Mouse (Mus musculus) lung, embryonic 14.5 days (tissue): ENCODE measurements at regions not wholly inside any gene's neighbourhood (a gene's known extent, or its start where the extent isn't known, plus 50 kb on each side); places are given as distances from the start of the nearest gene placed in this dataset.

ENCODE experiments used
- ATAC-seq: fragments of 200-750 bp; cut with Nextera tagmentation; 2 replicates; pipeline ENCODE4 v1.8.0; 2017; ENCODE audit warnings: mild to moderate bottlenecking, moderate TSS enrichment, moderate library complexity; ENCODE audit not compliant: insufficient read depth
- DNase-seq: peaks from one replicate; pipeline ENCODE4 v3.0.0-alpha.2; 2015
- H3K27ac ChIP-seq: fragments of 300-500 bp; sonication (generic); 2 replicates; pipeline ENCODE4 v1.5.1; 2014; ENCODE audit warnings: low read depth, mild to moderate bottlenecking, moderate library complexity
- H3K27me3 ChIP-seq: fragments of 300-500 bp; sonication (generic); 2 replicates; pipeline ENCODE4 v1.6.1; 2014; ENCODE audit warnings: low read length, control low read depth; ENCODE audit not compliant: insufficient read depth
- H3K36me3 ChIP-seq: fragments of 300-500 bp; sonication (generic); 2 replicates; pipeline ENCODE4 v1.6.1; 2014; ENCODE audit warnings: control low read depth; ENCODE audit not compliant: insufficient read depth
- H3K4me1 ChIP-seq: fragments of 300-500 bp; sonication (generic); 2 replicates; pipeline ENCODE4 v1.6.1; 2014; ENCODE audit warnings: antibody characterized with exemption, control low read depth; ENCODE audit not compliant: insufficient read depth
- H3K4me2 ChIP-seq: fragments of 300-500 bp; sonication (generic); 2 replicates; pipeline ENCODE4 v1.6.1; 2014; ENCODE audit warnings: mild to moderate bottlenecking
- H3K4me3 ChIP-seq: fragments of 300-500 bp; sonication (generic); 2 replicates; pipeline ENCODE4 v1.5.1; 2014; ENCODE audit warnings: low read depth, low read length
- H3K9ac ChIP-seq: fragments of 300-500 bp; sonication (generic); 2 replicates; pipeline ENCODE4 v1.6.1; 2014
- H3K9me3 ChIP-seq: fragments of 300-500 bp; sonication (generic); 2 replicates; pipeline ENCODE4 v1.6.1; 2016; ENCODE audit warnings: low read depth, low read length, control low read depth
- CTCF ChIP-seq: IDR thresholded peaks from 2 replicates; pipeline ENCODE4 v1.5.1; 2016; ENCODE audit warnings: antibody characterized with exemption, low read depth
- WGBS: fragments of 180-500 bp; shearing (Covaris S2); extraction: QIAGEN DNeasy Blood & Tissue Kit; methylation state at CpG from one replicate; pipeline ENCODE4 v1.1.7; 2014; 5-methylcytosine and 5-hydroxymethylcytosine counted together

DNA sequence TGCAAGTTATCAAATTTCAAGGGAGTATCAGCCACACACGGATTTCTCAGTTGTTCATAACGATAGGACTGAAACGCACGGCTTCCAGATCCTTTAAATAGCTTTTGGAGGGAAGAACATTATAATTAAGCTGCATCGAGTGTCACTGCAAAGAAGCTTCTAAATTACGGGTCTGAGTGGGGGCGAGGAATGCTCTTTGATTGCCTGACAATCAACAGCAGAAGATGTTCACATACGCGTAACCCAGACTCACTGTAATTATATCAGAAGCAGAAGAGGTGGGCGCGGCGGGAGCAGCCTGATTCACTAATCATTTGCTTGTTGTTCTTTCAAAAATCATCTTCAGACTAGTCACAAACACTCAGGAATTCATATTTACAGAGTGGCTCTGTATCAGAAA, 99.0 kb upstream of the Gls start:
- Histone ChIP-seq H3K4me3 (no peak overlapping the region), H3K27me3 (no peaks in the 10 kb centered on the region), H3K9ac (no peak overlapping the region), H3K9me3 (no peaks in the 10 kb centered on the region), H3K36me3 (no peaks in the 10 kb centered on the region), H3K4me2 (no peak overlapping the region), H3K4me1 (no peaks in the 10 kb centered on the region), H3K27ac (no peak overlapping the region)
- TF ChIP-seq CTCF, result no peak
- WGBS, result 68% methylated on average over 12 of the region's 12 CpGs
- ATAC-seq, result no peak
- no peak for DNase-seq

DNA sequence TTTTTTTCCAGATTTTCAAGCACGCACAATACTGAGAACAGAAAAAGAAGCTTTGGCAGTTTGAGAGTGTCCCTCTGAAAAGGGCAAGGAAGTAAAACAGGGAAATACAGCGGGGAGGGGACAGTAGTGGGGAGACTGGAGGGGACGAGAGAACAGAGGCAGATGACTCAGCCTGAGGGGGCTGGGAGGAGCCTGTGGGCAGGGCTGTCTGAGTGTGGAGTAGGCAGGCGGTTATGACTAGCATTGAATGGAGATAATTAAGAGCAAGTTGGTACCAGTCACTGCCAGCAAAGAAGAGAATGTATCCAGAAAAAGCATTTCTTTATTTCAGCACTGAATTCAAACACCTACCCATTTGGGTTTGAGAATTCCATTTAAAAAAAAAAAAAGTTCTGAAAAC, 98.4 kb upstream of the Gls start:
- ATAC-seq (peak; percentile 65; the same call in 1 of the 2 replicates), DNase-seq (no peak)
- Histone ChIP-seq H3K4me2 (no peak overlapping the region), H3K4me1 (no peaks in the 10 kb centered on the region), H3K36me3 (no peaks in the 10 kb centered on the region), H3K9ac (no peak overlapping the region), H3K27ac (no peak overlapping the region), H3K27me3 (no peaks in the 10 kb centered on the region), H3K9me3 (no peaks in the 10 kb centered on the region), H3K4me3 (no peak overlapping the region)
- no peak for TF ChIP-seq CTCF
- WGBS, result 50% methylated on average over 4 of the region's 4 CpGs

- H3K9ac ChIP-seq, result no peak overlapping the region
- no peak overlapping the region for H3K4me3 ChIP-seq
- no peak overlapping the region for H3K27ac ChIP-seq
- no peak for TF ChIP-seq CTCF
- no peaks in the 10 kb centered on the region for H3K27me3 ChIP-seq
- H3K36me3 ChIP-seq, result no peaks in the 10 kb centered on the region
- no peaks in the 10 kb centered on the region for H3K9me3 ChIP-seq
- no peak overlapping the region for H3K4me2 ChIP-seq
- DNase-seq (no peak), ATAC-seq (no peak)
- no peaks in the 10 kb centered on the region for H3K4me1 ChIP-seq
- WGBS, result 83% methylated on average over 6 of the region's 6 CpGs
These were observed 97.5 kb upstream of the Gls start for GRCm38 (mm10) chr1:52330496-52330895.

- no peak overlapping the region for H3K9ac ChIP-seq
- H3K4me3 ChIP-seq, result no peak overlapping the region
- H3K4me1 ChIP-seq, result no peaks in the 10 kb centered on the region
- ATAC-seq, result no peak
- no peak for DNase-seq
- no peak overlapping the region for H3K27ac ChIP-seq
- no peaks in the 10 kb centered on the region for H3K36me3 ChIP-seq
- TF ChIP-seq CTCF, result peak; percentile 16; the same call in 1 of the 2 replicates
- H3K27me3 ChIP-seq, result no peaks in the 10 kb centered on the region
- H3K9me3 ChIP-seq, result no peaks in the 10 kb centered on the region
- H3K4me2 ChIP-seq, result no peak overlapping the region
These were observed 95.5 kb upstream of the Gls start for GRCm38 (mm10) chr1:52328507-52328906.

- H3K36me3 ChIP-seq, result no peaks in the 10 kb centered on the region
- TF ChIP-seq CTCF, result no peak
- no peak overlapping the region for H3K27ac ChIP-seq
- no peak overlapping the region for H3K4me2 ChIP-seq
- H3K4me3 ChIP-seq, result no peak overlapping the region
- H3K9me3 ChIP-seq, result no peaks in the 10 kb centered on the region
- ATAC-seq (no peak), DNase-seq (no peak)
- H3K27me3 ChIP-seq, result no peaks in the 10 kb centered on the region
- H3K4me1 ChIP-seq, result no peaks in the 10 kb centered on the region
- H3K9ac ChIP-seq, result no peak overlapping the region
- 84% methylated on average over 2 of the region's 2 CpGs for WGBS
These were observed 91.3 kb upstream of the Gls start for GRCm38 (mm10) chr1:52324356-52324755.

GRCm38 (mm10) chr1:52312076-52312633, 79.1 kb upstream of the Gls start:
- H3K36me3 ChIP-seq, result no peaks in the 10 kb centered on the region
- TF ChIP-seq CTCF, result no peak
- no peak overlapping the region for H3K4me3 ChIP-seq
- no peaks in the 10 kb centered on the region for H3K27me3 ChIP-seq
- no peak overlapping the region for H3K4me2 ChIP-seq
- no peak overlapping the region for H3K9ac ChIP-seq
- no peak for DNase-seq
- H3K27ac ChIP-seq, result no peak overlapping the region
- 74% methylated on average over 3 of the region's 3 CpGs for WGBS
- H3K4me1 ChIP-seq, result no peaks in the 10 kb centered on the region
- no peak for ATAC-seq
- H3K9me3 ChIP-seq, result no peaks in the 10 kb centered on the region

GRCm38 (mm10) chr1:52306892-52307291, 73.9 kb upstream of the Gls start:
- ATAC-seq (no peak), DNase-seq (no peak)
- H3K9ac ChIP-seq, result no peak overlapping the region
- no peaks in the 10 kb centered on the region for H3K36me3 ChIP-seq
- WGBS, result 62% methylated on average over 6 of the region's 6 CpGs
- TF ChIP-seq CTCF, result no peak
- no peak overlapping the region for H3K4me3 ChIP-seq
- H3K27ac ChIP-seq, result no peak overlapping the region
- H3K27me3 ChIP-seq, result no peaks in the 10 kb centered on the region
- H3K4me1 ChIP-seq, result no peaks in the 10 kb centered on the region
- no peaks in the 10 kb centered on the region for H3K9me3 ChIP-seq
- no peak overlapping the region for H3K4me2 ChIP-seq
